Mouse (Mus musculus): ENCODE measurements around the gene Pfkfb1. TPM values are rescaled to one million over a fixed set of nuclear protein-coding genes. Genes with fewer than 3 reads are reported as not detected.

Gene Pfkfb1
- polyA plus RNA-seq (2012; rRNA removed), result 6.2 and 6.4 TPM in 2 replicates

GRCm38 (mm10) chrX:150588023-150588764, at the start of gene Pfkfb1:
Pfkfb1 (plus strand) TSS chrX:150588229.
- peak; percentile 94 for DNase-seq (ENCODE audit: low read depth)
- peak; percentile 62 for TF ChIP-seq CTCF (IDR thresholded peaks at IDR 0.05; ENCODE audit: borderline replicate concordance, extremely low read depth, insufficient read depth, insufficient read length)
- peak; percentile 28; the same call in 1 of the 2 replicates for TF ChIP-seq POLR2A (IDR thresholded peaks at IDR 0.05; ENCODE audit: borderline replicate concordance, extremely low read depth, insufficient read depth, insufficient read length, poor library complexity, severe bottlenecking)

GRCm38 (mm10) chrX:150540111-150540510, 47.9 kb upstream of the Pfkfb1 start:
- DNase-seq (ENCODE audit: low read depth), result no peak
- no peak for TF ChIP-seq CTCF (IDR thresholded peaks at IDR 0.05; ENCODE audit: borderline replicate concordance, extremely low read depth, insufficient read depth, insufficient read length)
- TF ChIP-seq POLR2A (IDR thresholded peaks at IDR 0.05; ENCODE audit: borderline replicate concordance, extremely low read depth, insufficient read depth, insufficient read length, poor library complexity, severe bottlenecking), result no peak

GRCm38 (mm10) chrX:150541684-150542083, 46.3 kb upstream of the Pfkfb1 start:
- TF ChIP-seq CTCF (IDR thresholded peaks at IDR 0.05; ENCODE audit: borderline replicate concordance, extremely low read depth, insufficient read depth, insufficient read length), result no peak
- TF ChIP-seq POLR2A (IDR thresholded peaks at IDR 0.05; ENCODE audit: borderline replicate concordance, extremely low read depth, insufficient read depth, insufficient read length, poor library complexity, severe bottlenecking), result no peak
- no peak for DNase-seq (ENCODE audit: low read depth)

- TF ChIP-seq POLR2A (IDR thresholded peaks at IDR 0.05; ENCODE audit: borderline replicate concordance, extremely low read depth, insufficient read depth, insufficient read length, poor library complexity, severe bottlenecking) (no peak), CTCF (IDR thresholded peaks at IDR 0.05; ENCODE audit: borderline replicate concordance, extremely low read depth, insufficient read depth, insufficient read length) (no peak)
- DNase-seq (ENCODE audit: low read depth), result no peak
Measured at GRCm38 (mm10) chrX:150547239-150547638, 40.8 kb upstream of the Pfkfb1 start, which contains the start of gene Alas2. Alas2 (plus strand) TSS chrX:150547375.

GRCm38 (mm10) chrX:150549639-150550038, 38.4 kb upstream of the Pfkfb1 start:
- no peak for TF ChIP-seq CTCF (IDR thresholded peaks at IDR 0.05; ENCODE audit: borderline replicate concordance, extremely low read depth, insufficient read depth, insufficient read length)
- no peak for TF ChIP-seq POLR2A (IDR thresholded peaks at IDR 0.05; ENCODE audit: borderline replicate concordance, extremely low read depth, insufficient read depth, insufficient read length, poor library complexity, severe bottlenecking)
- DNase-seq (ENCODE audit: low read depth), result no peak

GRCm38 (mm10) chrX:150551986-150552385, 36.0 kb upstream of the Pfkfb1 start:
- no peak for DNase-seq (ENCODE audit: low read depth)
- TF ChIP-seq POLR2A (IDR thresholded peaks at IDR 0.05; ENCODE audit: borderline replicate concordance, extremely low read depth, insufficient read depth, insufficient read length, poor library complexity, severe bottlenecking) (no peak), CTCF (IDR thresholded peaks at IDR 0.05; ENCODE audit: borderline replicate concordance, extremely low read depth, insufficient read depth, insufficient read length) (no peak)

GRCm38 (mm10) chrX:150554032-150554431, 34.0 kb upstream of the Pfkfb1 start:
- DNase-seq (ENCODE audit: low read depth), result no peak
- TF ChIP-seq POLR2A (IDR thresholded peaks at IDR 0.05; ENCODE audit: borderline replicate concordance, extremely low read depth, insufficient read depth, insufficient read length, poor library complexity, severe bottlenecking), result no peak
- TF ChIP-seq CTCF (IDR thresholded peaks at IDR 0.05; ENCODE audit: borderline replicate concordance, extremely low read depth, insufficient read depth, insufficient read length), result no peak

- TF ChIP-seq POLR2A (IDR thresholded peaks at IDR 0.05; ENCODE audit: borderline replicate concordance, extremely low read depth, insufficient read depth, insufficient read length, poor library complexity, severe bottlenecking), result no peak
- TF ChIP-seq CTCF (IDR thresholded peaks at IDR 0.05; ENCODE audit: borderline replicate concordance, extremely low read depth, insufficient read depth, insufficient read length), result no peak
- DNase-seq (ENCODE audit: low read depth), result no peak
Measured at GRCm38 (mm10) chrX:150564644-150565357, 23.2 kb upstream of the Pfkfb1 start.

GRCm38 (mm10) chrX:150581921-150582320, 6.1 kb upstream of the Pfkfb1 start:
- no peak for TF ChIP-seq CTCF (IDR thresholded peaks at IDR 0.05; ENCODE audit: borderline replicate concordance, extremely low read depth, insufficient read depth, insufficient read length)
- no peak for TF ChIP-seq POLR2A (IDR thresholded peaks at IDR 0.05; ENCODE audit: borderline replicate concordance, extremely low read depth, insufficient read depth, insufficient read length, poor library complexity, severe bottlenecking)
- DNase-seq (ENCODE audit: low read depth), result no peak

- DNase-seq (ENCODE audit: low read depth), result no peak
- TF ChIP-seq POLR2A (IDR thresholded peaks at IDR 0.05; ENCODE audit: borderline replicate concordance, extremely low read depth, insufficient read depth, insufficient read length, poor library complexity, severe bottlenecking) (no peak), CTCF (IDR thresholded peaks at IDR 0.05; ENCODE audit: borderline replicate concordance, extremely low read depth, insufficient read depth, insufficient read length) (no peak)
Measured at GRCm38 (mm10) chrX:150585116-150585515, 2.9 kb upstream of the Pfkfb1 start.

GRCm38 (mm10) chrX:150589696-150590095, 1.7 kb downstream of the Pfkfb1 start, which contains the start of gene Apex2:
Apex2 (minus strand) TSS chrX:150589868.
- DNase-seq (ENCODE audit: low read depth), result no peak
- TF ChIP-seq CTCF (IDR thresholded peaks at IDR 0.05; ENCODE audit: borderline replicate concordance, extremely low read depth, insufficient read depth, insufficient read length), result no peak
- TF ChIP-seq POLR2A (IDR thresholded peaks at IDR 0.05; ENCODE audit: borderline replicate concordance, extremely low read depth, insufficient read depth, insufficient read length, poor library complexity, severe bottlenecking), result no peak

Measured in brain, embryonic 14.5 days (tissue).